Mouse (Mus musculus) stomach, embryonic 16.5 days (tissue): ENCODE results near the gene Cdca4. TPM values are rescaled to one million over a fixed set of nuclear protein-coding genes. Genes with fewer than 3 reads are reported as not detected.

Source experiments
- ATAC-seq: fragments of 200-750 bp; cut with Nextera tagmentation; 2 replicates; pipeline ENCODE4 v1.8.0; 2017; ENCODE audit warnings: moderate number of reproducible peaks, moderate TSS enrichment; ENCODE audit not compliant: insufficient read depth, low FRiP score
- H3K27ac ChIP-seq: fragments of 300-500 bp; sonication (generic); 2 replicates; pipeline ENCODE4 v1.5.1; 2014; ENCODE audit warnings: low read length
- H3K27me3 ChIP-seq: fragments of 300-500 bp; sonication (generic); 2 replicates; pipeline ENCODE4 v1.6.1; 2014; ENCODE audit warnings: low read length, control low read depth, mixed read lengths; ENCODE audit not compliant: control insufficient read depth, insufficient read depth
- H3K36me3 ChIP-seq: fragments of 300-500 bp; sonication (generic); 2 replicates; pipeline ENCODE4 v1.6.1; 2014; ENCODE audit warnings: low read length; ENCODE audit not compliant: control insufficient read depth, insufficient read depth
- H3K4me1 ChIP-seq: fragments of 300-500 bp; sonication (generic); 2 replicates; pipeline ENCODE4 v1.6.1; 2014; ENCODE audit warnings: low read length, control low read depth, mixed read lengths; ENCODE audit not compliant: control insufficient read depth, insufficient read depth
- H3K4me2 ChIP-seq: fragments of 300-500 bp; sonication (generic); 2 replicates; pipeline ENCODE4 v1.6.1; 2014; ENCODE audit warnings: low read depth, low read length, mixed read lengths
- H3K4me3 ChIP-seq: fragments of 300-500 bp; sonication (generic); replicated peaks from 2 replicates; pipeline ENCODE4 v1.5.1; 2014; ENCODE audit warnings: mild to moderate bottlenecking, low read length
- H3K9ac ChIP-seq: fragments of 300-500 bp; sonication (generic); 2 replicates; pipeline ENCODE4 v1.6.1; 2014; ENCODE audit warnings: low read length
- H3K9me3 ChIP-seq: fragments of 300-500 bp; sonication (generic); replicated peaks from 2 replicates; pipeline ENCODE4 v1.6.1; 2016; ENCODE audit warnings: low read length, control low read depth; ENCODE audit not compliant: control insufficient read depth
- WGBS: fragments of 180-500 bp; shearing (Covaris S2); extraction: QIAGEN DNeasy Blood & Tissue Kit; methylation state at CpG from one replicate; pipeline ENCODE4 v1.1.7; 2014; 5-methylcytosine and 5-hydroxymethylcytosine counted together
- polyA plus RNA-seq: library from polyadenylated mRNA; unstranded; fragments of >200 nt; fragmentation: Nextera tagmentation; extraction: Ambion mirVana; gene quantifications from 2 replicates; pipeline ENCODE4 v1.2.1, GENCODE M21; 2015

The Cdca4 gene
- polyA plus RNA-seq: 87.7 and 87.9 TPM in 2 replicates

DNA sequence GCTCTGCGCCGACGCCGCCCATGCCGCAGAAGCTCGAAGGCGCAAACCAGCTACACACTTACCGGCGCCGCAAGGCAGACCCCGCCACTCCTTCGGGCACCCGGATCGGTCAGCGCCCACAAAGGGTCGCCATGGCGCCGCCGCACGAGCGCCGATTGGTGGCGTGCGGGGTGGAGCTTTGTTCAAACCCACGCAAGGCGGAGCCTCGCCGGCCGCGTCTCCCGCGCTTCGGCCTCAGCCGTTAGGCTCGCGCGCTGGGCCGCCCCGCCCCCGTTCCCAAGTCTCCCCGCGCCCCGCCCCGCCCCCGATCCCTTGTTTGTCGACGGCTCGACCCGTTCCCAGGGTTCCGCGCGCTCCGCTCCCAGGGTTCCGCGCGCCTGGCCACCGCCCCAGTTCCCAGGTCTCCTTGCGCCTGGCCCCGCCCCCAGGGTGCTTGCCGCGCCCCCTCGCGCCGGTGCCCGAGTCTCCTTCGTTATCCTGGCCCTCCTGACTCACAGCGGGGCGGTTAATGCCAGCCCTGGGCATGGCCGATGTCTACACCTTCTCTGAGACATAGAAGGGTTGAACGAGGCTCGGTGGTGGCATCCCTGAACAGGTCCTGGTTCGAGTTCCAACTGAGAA is at the start of gene Cdca4:
Gene Cdca4, minus strand, starts transcription at position 180 of the 621 bp plus-strand sequence.
- peak within 1 kb of the TSS; percentile 82 for H3K4me2 ChIP-seq
- under 1% methylated on average over 72 of the region's 72 CpGs for WGBS

DNA sequence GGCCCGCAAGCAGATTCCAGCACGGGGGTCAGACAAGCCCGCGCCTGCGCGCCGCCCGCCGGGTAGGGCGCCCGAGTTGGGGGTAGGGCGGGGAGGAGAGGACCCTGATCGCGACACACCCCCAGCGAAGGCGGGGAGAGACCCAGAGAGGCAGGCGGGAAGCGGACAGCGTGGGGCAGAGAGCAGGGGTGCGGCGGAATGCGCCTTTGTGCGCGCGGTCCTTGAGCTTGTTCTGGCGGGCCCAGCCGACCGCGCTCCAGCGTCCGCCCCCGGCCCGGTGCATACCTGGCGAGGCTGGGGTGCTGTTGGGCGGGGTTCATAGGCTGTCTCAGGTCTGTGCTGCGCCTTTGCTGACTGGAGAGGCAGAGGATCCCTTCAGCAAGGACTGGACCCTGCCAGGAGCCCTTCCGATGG is 48.4 kb upstream of the Cdca4 start:
- peaks cover 38% of the 10 kb centered on the region for H3K4me1 ChIP-seq
- H3K9me3 ChIP-seq: no peaks in the 10 kb centered on the region
- ATAC-seq: peak; percentile 71; the same call in 1 of the 2 replicates
- peaks cover 57% of the 10 kb centered on the region for H3K27me3 ChIP-seq
- peak overlapping the region; percentile 86 for H3K4me2 ChIP-seq
- H3K36me3 ChIP-seq: no peaks in the 10 kb centered on the region
- H3K4me3 ChIP-seq: peak overlapping the region; percentile 45
- peak overlapping the region; percentile 73 for H3K27ac ChIP-seq
- WGBS: 1% methylated on average over 37 of the region's 37 CpGs
- H3K9ac ChIP-seq: peak overlapping the region; percentile 63

More for the DNA sequence above, at the start of gene Cdca4:
- Histone ChIP-seq H3K4me1 (peaks cover 33% of the 10 kb centered on the region), H3K27ac (peak within 1 kb of the TSS; percentile 93), H3K9me3 (no peaks in the 10 kb centered on the region), H3K27me3 (no peaks in the 10 kb centered on the region), H3K36me3 (0 out of 2 replicates have a peak, but pooled peaks cover 4% of the 10 kb centered on the region), H3K9ac (peak within 1 kb of the TSS; percentile 98), H3K4me3 (peak within 1 kb of the TSS; percentile 94)
- peak; percentile 98 for ATAC-seq

DNA sequence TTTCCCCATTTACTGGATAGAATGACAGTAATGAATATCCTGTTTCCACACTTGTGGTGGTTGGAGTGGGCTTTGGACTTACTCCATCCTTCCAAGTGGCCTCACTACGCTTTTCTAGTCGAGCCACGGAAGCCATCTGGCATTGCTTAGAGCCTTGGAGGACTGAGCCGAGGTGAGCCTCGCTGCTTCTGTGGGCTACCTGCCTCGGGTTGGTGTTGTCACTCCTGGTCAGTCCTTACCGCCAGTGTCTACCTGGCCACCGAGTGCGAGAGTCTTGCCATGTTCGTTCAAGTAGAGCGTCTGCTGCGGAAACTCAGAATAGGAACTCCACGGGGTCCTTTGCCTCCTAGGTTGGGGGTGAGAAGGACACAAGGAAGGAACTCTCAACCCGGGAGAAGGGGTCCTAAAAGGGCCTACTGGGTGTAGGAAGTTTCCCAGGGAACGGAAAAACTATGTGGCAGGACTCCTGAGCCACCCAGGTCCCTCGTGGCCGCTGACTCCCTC is 47.9 kb upstream of the Cdca4 start:
- no peak for ATAC-seq
- H3K27ac ChIP-seq: peak overlapping the region; percentile 2; the same call in 1 of the 2 replicates
- no peaks in the 10 kb centered on the region for H3K9me3 ChIP-seq
- H3K4me2 ChIP-seq: peak overlapping the region; percentile 86
- H3K36me3 ChIP-seq: no peaks in the 10 kb centered on the region
- peak overlapping the region; percentile 45 for H3K4me3 ChIP-seq
- WGBS: 4% methylated on average over 17 of the region's 17 CpGs
- peaks cover 38% of the 10 kb centered on the region for H3K4me1 ChIP-seq
- H3K27me3 ChIP-seq: peaks cover 57% of the 10 kb centered on the region
- peak overlapping the region; percentile 63 for H3K9ac ChIP-seq

DNA sequence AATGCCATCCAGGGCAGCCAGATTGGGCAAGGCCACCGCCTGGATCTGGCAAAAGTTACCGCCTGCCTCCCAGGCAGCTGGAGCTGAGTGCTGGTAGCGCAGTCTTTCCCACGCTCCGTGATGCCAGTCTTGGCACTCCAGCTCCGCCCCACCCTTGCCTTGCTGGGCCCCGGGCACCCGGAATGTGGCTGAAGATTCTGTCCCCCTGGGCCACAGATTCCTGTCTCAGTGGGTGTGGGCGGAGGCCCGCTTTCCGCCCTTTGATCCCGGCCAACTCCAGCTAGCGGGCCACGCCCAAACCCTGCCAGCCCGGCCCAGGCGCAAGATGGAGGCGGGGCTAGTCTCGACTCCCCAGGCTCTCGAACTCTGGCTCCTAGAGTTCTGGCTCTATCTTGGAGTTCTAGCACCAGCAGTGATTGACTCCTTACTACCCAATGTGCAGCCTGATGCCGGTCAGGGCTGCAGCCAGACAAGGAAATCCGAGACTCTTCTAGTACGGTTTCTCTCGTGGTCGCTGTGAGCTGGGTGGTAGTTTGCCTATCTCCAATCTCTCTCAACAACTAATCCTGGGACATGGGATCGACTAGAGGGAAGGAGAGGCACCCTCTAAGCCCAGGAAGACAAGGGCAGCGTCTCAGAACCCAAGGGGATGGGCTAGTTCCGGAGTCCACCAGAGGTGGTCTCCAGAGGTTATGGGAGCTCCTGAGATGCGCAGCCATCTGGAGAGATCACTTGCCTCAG is 47.3 kb upstream of the Cdca4 start:
- H3K27me3 ChIP-seq: peaks cover 57% of the 10 kb centered on the region
- H3K4me3 ChIP-seq: peak overlapping the region; percentile 20
- 6% methylated on average over 28 of the region's 28 CpGs for WGBS

DNA sequence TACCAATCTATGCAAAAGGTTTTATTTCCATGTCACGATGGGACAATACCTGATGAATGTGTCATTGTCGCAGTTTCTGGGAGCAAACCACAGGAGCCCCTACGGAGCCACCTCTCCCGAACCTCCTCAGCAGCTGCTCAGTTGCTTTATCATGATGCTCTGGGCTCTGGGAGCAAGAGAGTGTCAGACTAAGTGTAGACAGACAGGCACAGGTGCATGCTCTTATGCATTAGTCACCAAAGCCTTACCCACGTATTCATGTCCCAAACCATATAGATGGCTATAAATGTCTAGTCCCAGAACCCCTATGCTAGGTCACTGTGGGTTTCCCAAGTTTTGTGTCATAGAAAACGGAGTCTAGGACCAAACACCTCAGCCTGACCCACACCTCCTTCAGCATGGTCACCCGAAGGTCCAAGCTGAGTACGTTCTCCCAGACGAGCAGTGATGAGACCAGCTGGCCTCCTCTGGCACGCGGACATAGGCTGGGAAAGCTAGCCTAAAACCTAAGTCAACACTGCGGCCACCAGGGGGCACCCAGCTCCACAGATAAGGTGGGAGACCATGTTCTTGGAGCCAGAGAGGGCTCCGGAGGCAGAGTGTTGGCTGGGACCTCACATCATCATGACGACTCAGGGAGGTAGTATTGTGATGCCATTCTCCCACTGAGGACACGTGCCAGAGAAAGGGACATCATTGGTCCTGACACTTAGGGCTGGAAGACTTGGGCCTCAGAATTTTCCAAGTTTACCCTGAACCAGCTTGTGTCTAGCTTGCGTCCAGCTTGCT is 46.2 kb upstream of the Cdca4 start:
- 23% methylated on average over 16 of the region's 16 CpGs for WGBS
- Histone ChIP-seq H3K9me3 (no peaks in the 10 kb centered on the region), H3K27ac (peak overlapping the region; percentile 15; the same call in 1 of the 2 replicates), H3K9ac (no peak overlapping the region), H3K4me2 (no peak overlapping the region), H3K4me3 (no peak overlapping the region), H3K4me1 (peaks cover 42% of the 10 kb centered on the region), H3K36me3 (no peaks in the 10 kb centered on the region), H3K27me3 (peaks cover 57% of the 10 kb centered on the region)
- peak; percentile 48 for ATAC-seq

More for the DNA sequence above, 47.3 kb upstream of the Cdca4 start:
- no peaks in the 10 kb centered on the region for H3K9me3 ChIP-seq
- peak overlapping the region; percentile 15; the same call in 1 of the 2 replicates for H3K27ac ChIP-seq
- peak overlapping the region; percentile 86 for H3K4me2 ChIP-seq
- ATAC-seq: peak; percentile 21; the same call in 1 of the 2 replicates
- peak overlapping the region; percentile 27 for H3K9ac ChIP-seq
- H3K36me3 ChIP-seq: no peaks in the 10 kb centered on the region
- peaks cover 38% of the 10 kb centered on the region for H3K4me1 ChIP-seq

DNA sequence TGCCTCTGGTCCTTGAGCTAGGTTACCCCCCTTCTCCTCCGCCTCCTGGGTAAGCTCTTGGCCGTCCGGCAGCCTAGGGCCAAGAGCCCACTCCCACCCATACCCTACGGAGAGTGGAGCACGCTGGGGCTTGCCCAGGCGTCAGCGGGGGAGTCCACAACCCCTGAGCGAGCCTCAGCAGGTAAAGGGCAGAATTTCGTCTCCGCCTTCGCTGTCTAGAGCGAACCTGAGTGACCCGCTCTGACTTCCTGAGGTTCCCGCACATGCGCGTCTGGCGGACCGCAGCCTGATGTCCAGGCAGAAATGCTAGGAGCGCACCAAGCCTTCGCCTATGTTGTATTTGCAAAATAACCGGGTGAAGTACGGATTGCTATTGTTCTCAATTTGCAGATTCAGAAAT is 45.0 kb upstream of the Cdca4 start:
- Histone ChIP-seq H3K36me3 (no peaks in the 10 kb centered on the region), H3K9ac (peak overlapping the region; percentile 60; the same call in 1 of the 2 replicates), H3K9me3 (no peaks in the 10 kb centered on the region), H3K27me3 (peaks cover 57% of the 10 kb centered on the region), H3K4me3 (peak overlapping the region; percentile 28), H3K4me2 (peak overlapping the region; percentile 50), H3K27ac (peak overlapping the region; percentile 35), H3K4me1 (peaks cover 50% of the 10 kb centered on the region)
- WGBS: 12% methylated on average over 22 of the region's 22 CpGs
- ATAC-seq: no peak

DNA sequence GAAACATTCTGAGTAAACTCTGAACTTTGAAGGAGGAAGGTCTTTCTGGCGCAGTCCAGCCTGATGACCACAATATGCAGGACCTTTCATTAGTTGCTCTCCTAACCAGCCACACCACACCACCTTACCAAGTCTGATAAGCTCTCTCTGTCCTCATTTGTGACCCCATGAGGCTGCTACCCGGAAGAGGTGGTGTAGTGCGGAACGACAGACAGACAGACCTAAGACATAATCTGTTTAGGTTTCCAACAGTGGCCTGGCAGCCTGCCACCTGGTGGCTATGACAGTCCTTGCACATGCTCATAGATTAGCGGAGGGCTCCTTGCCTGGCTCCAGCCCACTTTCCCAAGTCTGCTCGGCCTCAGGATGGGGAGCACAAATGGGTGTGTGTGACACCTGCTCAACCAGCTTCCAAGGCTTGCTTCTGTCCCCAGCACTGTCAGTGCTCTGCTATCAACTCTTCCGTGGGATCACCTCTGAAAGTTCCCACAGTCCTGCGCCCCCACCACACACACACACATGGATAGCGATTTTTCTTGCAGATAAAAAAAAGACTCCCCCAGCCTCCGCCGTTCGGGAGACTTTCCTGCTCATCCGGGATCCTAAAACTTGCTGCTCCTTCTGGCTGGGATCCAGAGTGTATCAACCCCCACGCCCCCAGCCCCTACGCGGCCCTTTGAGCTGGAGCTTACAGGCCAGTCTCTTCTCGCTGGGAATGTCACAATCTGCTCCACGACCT is 44.4 kb upstream of the Cdca4 start:
- H3K36me3 ChIP-seq: no peaks in the 10 kb centered on the region
- no peak for ATAC-seq
- H3K9me3 ChIP-seq: no peaks in the 10 kb centered on the region
- H3K4me2 ChIP-seq: peak overlapping the region; percentile 50
- WGBS: 19% methylated on average over 18 of the region's 18 CpGs
- H3K27me3 ChIP-seq: peaks cover 54% of the 10 kb centered on the region
- H3K27ac ChIP-seq: peak overlapping the region; percentile 35
- peak overlapping the region; percentile 28 for H3K4me3 ChIP-seq
- peak overlapping the region; percentile 60; the same call in 1 of the 2 replicates for H3K9ac ChIP-seq
- H3K4me1 ChIP-seq: peaks cover 49% of the 10 kb centered on the region

DNA sequence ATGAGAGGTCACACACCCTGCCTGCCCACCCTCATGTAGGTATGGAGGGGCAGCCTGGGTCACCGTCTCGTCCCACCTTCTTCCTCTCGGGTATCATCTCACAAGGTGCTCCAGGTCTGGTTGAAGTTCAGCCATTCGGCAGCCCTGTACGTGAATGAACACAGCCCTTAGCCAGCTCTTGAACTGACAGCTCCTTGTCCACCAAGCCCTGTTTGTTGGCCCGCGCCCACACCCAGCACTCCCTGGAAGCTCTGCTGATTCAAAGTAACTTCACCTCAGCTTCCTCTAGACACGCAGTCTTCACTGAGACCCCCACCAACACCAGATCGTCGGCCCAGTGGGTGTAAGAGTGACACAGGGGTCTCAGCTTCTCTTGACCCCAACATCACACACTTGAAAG is 43.8 kb upstream of the Cdca4 start:
- Histone ChIP-seq H3K4me2 (no peak overlapping the region), H3K9me3 (no peaks in the 10 kb centered on the region), H3K4me1 (peaks cover 45% of the 10 kb centered on the region), H3K4me3 (no peak overlapping the region), H3K36me3 (no peaks in the 10 kb centered on the region), H3K27ac (no peak overlapping the region), H3K27me3 (peaks cover 47% of the 10 kb centered on the region), H3K9ac (no peak overlapping the region)
- WGBS: 82% methylated on average over 10 of the region's 10 CpGs
- ATAC-seq: no peak
